Mouse (Mus musculus): Measurements from ENCODE around the gene Gm7544. TPM values are rescaled to one million over a fixed set of nuclear protein-coding genes. Genes with fewer than 3 reads are reported as not detected.
"Not testable (repeated sequence)": the region's sequence is repeated elsewhere in the genome, so short reads cannot be mapped to it uniquely, and the experiment has no call there.

Gm7544 gene
- polyA plus RNA-seq, 1 experiment from 2014 or later: not detected

DNA sequence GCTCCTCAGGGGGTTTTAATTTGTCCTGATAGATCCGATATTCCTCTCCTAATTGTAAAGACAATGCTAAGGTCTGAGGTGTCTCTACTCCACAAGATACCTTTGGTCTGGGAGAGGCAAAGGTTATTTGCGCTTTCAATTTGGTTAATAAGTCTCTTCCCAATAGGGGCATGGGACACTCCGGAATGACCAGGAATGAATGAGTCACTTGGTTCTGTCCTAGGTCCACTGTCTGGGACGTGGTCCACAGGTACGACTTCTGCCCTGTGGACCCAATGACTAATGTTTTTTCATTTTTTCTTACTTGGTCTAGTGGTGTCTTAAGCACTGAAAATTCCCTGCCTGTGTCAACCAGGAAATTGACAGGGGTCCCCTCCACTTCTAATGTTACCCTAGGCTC, 17.1 kb downstream of the Gm7544 start:
- no peak for ATAC-seq
- no peaks in the 10 kb centered on the region for H3K4me1 ChIP-seq (ENCODE audit: control insufficient read depth, insufficient read depth, low read depth, low read length)
- no peaks in the 10 kb centered on the region for H3K27me3 ChIP-seq (replicated peaks; ENCODE audit: control insufficient read depth, insufficient read depth, low read length)
- no peak overlapping the region for H3K4me3 ChIP-seq (ENCODE audit: low read length)
- peaks cover 8% of the 10 kb centered on the region; the same call in 1 of the 2 replicates for H3K9me3 ChIP-seq (ENCODE audit: control insufficient read depth, low read length)
- H3K4me2 ChIP-seq (ENCODE audit: low read length): no peak overlapping the region
- H3K9ac ChIP-seq (ENCODE audit: low read depth, low read length): no peak overlapping the region
- no peak overlapping the region for H3K27ac ChIP-seq (ENCODE audit: low read depth, low read length)
- H3K36me3 ChIP-seq (ENCODE audit: control insufficient read depth, insufficient read depth, low read length): no peaks in the 10 kb centered on the region
- 95% methylated on average over 5 of the region's 5 CpGs for WGBS

DNA sequence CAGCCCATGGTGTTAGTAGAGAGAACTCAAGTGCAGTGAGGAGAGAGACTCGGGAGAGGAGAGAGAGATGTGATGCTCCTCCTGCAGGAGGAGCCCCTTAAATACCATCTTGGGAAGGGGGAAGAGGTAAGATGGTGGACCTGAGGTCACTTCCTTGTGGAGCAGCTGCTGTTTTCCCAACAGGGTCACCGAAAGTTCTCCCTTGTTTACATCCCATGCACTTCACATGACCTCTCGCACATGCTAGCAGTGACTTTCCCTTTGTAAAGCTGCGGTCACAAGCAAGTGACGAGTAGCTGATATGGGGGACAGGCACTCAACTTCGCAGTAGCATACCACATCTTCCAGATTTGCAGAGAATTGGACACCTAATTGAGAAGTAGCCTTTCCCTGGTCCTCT, 24.5 kb downstream of the Gm7544 start, which contains the start of gene Gm6217:
Gene Gm6217 (minus strand): TSS at position 74 of the 400 bp plus-strand sequence.
- not testable (repeated sequence) for H3K27ac ChIP-seq (ENCODE audit: low read depth, low read length); H3K9me3 ChIP-seq (ENCODE audit: control insufficient read depth, low read length); H3K4me3 ChIP-seq (ENCODE audit: low read length); ATAC-seq; H3K36me3 ChIP-seq (ENCODE audit: control insufficient read depth, insufficient read depth, low read length); H3K4me2 ChIP-seq (ENCODE audit: low read length); H3K9ac ChIP-seq (ENCODE audit: low read depth, low read length); H3K4me1 ChIP-seq (ENCODE audit: control insufficient read depth, insufficient read depth, low read depth, low read length); H3K27me3 ChIP-seq (replicated peaks; ENCODE audit: control insufficient read depth, insufficient read depth, low read length)
- WGBS: no CpG with 5 or more reads among the region's 6 CpGs

DNA sequence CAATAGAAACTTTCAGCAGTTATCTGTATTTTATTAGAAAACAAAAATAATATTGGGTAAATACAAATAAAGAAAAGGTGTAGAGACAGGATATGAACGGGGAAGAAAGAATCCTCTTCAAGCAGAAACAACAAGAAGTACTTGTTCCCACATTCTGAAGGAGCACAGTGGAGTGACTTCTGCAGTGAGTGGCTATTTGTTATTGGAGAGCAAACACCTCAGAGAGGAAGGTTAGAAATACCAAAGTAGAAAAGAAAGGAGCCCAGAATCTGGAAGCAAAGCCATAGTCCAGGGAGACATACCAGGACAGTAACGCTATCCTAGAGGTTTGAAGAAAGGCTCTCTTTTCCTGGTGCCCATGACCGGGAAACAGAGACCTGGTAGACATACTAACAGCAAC, 25.3 kb downstream of the Gm7544 start:
- not testable (repeated sequence) for H3K27ac ChIP-seq (ENCODE audit: low read depth, low read length); H3K9me3 ChIP-seq (ENCODE audit: control insufficient read depth, low read length); H3K36me3 ChIP-seq (ENCODE audit: control insufficient read depth, insufficient read depth, low read length); H3K9ac ChIP-seq (ENCODE audit: low read depth, low read length); H3K27me3 ChIP-seq (replicated peaks; ENCODE audit: control insufficient read depth, insufficient read depth, low read length); H3K4me2 ChIP-seq (ENCODE audit: low read length); H3K4me1 ChIP-seq (ENCODE audit: control insufficient read depth, insufficient read depth, low read depth, low read length); H3K4me3 ChIP-seq (ENCODE audit: low read length); ATAC-seq
- WGBS: 85% methylated on average over 1 of the region's 3 CpGs

DNA sequence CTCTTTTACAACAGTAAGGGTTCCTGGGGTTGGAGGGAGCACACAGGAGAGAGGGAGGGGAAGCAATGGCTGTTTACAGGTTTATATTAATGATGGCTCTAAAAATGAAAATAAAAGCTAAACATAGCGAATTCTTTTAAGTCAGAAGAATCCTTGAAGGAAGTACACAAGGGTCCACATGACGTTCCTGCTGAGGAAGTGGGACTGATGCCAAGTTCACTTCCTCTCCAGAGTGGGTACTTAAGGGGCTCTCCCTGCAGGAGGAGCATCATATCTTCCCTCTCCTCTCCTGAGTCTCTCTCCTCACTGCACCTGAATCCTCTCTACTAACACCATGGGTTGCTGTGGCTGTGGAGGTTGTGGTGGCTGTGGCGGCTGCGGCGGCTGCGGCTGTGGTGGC, 31.2 kb downstream of the Gm7544 start, which contains the start of gene A030014E15Rik:
Gene A030014E15Rik (plus strand): TSS at position 268 of the 400 bp plus-strand sequence.
- Histone ChIP-seq H3K4me2 (ENCODE audit: low read length) (no peak within 1 kb of the TSS), H3K4me3 (ENCODE audit: low read length) (no peak within 1 kb of the TSS), H3K9ac (ENCODE audit: low read depth, low read length) (no peak within 1 kb of the TSS), H3K9me3 (ENCODE audit: control insufficient read depth, low read length) (no peaks in the 10 kb centered on the region), H3K4me1 (ENCODE audit: control insufficient read depth, insufficient read depth, low read depth, low read length) (no peaks in the 10 kb centered on the region), H3K27ac (ENCODE audit: low read depth, low read length) (no peak within 1 kb of the TSS), H3K27me3 (replicated peaks; ENCODE audit: control insufficient read depth, insufficient read depth, low read length) (no peaks in the 10 kb centered on the region), H3K36me3 (ENCODE audit: control insufficient read depth, insufficient read depth, low read length) (no peaks in the 10 kb centered on the region)
- ATAC-seq: no peak
- 90% methylated on average over 6 of the region's 6 CpGs for WGBS

DNA sequence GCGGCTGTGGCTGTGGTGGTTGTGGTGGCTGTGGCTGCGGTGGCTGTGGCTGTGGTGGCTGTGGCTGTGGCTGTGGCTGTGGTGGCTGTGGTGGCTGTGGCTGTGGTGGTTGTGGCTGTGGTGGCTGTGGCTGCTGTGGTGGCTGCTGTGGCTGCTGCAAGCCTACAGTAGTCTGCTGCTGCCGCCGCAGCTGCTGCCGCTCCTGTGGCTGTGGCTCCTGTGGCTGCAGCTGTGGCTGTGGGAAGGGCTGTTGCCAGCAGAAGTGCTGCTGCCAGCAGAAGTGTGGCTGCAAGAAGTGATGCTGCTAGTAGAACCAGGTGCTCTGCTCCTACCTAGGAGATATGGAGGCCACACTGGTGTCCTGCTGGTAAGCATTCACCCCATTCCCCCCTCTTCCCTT, 42.4 kb downstream of the Gm7544 start:
- H3K27me3 ChIP-seq (replicated peaks; ENCODE audit: control insufficient read depth, insufficient read depth, low read length); H3K4me3 ChIP-seq (ENCODE audit: low read length); H3K36me3 ChIP-seq (ENCODE audit: control insufficient read depth, insufficient read depth, low read length); H3K4me1 ChIP-seq (ENCODE audit: control insufficient read depth, insufficient read depth, low read depth, low read length); H3K27ac ChIP-seq (ENCODE audit: low read depth, low read length); ATAC-seq; H3K9me3 ChIP-seq (ENCODE audit: control insufficient read depth, low read length); H3K4me2 ChIP-seq (ENCODE audit: low read length); H3K9ac ChIP-seq (ENCODE audit: low read depth, low read length): not testable (repeated sequence)
- 94% methylated on average over 5 of the region's 5 CpGs for WGBS

DNA sequence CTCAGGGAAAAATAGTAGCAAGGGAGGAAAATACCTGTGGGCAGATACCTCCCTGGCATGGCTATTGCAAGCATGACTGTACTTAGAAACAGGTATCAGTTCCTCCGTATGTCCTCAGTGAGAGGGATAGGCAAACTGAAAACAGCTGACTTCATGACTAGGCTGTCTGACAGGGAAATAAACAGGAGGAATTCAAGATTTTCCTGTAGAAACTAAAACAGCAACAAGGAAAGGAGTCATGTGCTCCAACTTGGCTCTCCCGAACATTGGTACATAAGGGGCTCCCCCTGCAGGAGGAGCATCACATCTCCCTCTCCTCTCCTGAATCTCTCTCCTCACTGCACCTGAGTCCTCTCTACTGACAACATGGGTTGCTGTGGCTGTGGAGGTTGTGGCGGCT, 42.8 kb downstream of the Gm7544 start, which contains the start of gene A030005L19Rik:
Gene A030005L19Rik (plus strand): TSS at position 301 of the 400 bp plus-strand sequence.
- Histone ChIP-seq H3K27ac (ENCODE audit: low read depth, low read length) (no peak within 1 kb of the TSS), H3K36me3 (ENCODE audit: control insufficient read depth, insufficient read depth, low read length) (no peaks in the 10 kb centered on the region), H3K9me3 (ENCODE audit: control insufficient read depth, low read length) (no peaks in the 10 kb centered on the region), H3K4me3 (ENCODE audit: low read length) (no peak within 1 kb of the TSS), H3K4me1 (ENCODE audit: control insufficient read depth, insufficient read depth, low read depth, low read length) (no peaks in the 10 kb centered on the region), H3K9ac (ENCODE audit: low read depth, low read length) (no peak within 1 kb of the TSS), H3K27me3 (replicated peaks; ENCODE audit: control insufficient read depth, insufficient read depth, low read length) (no peaks in the 10 kb centered on the region), H3K4me2 (ENCODE audit: low read length) (no peak within 1 kb of the TSS)
- ATAC-seq: no peak
- WGBS: 89% methylated on average over 3 of the region's 3 CpGs

DNA sequence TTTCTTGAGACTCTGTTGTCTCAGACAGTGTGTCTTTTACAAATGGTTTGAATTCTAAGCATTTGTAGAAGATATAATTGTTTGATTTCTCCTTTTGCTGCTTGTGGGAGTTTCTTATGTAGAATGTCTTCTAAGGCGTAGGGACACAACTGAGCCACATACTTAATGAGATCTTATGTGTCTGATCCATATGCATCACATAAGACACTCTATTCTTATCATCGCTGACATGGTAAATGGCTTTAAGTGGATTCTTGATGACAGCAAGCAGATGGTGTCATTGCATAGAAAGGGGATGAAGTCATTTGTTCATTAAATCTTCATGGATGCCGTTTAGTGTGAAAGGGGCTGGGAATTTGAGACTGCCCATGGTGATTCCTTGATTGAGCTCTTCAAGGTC, 49.9 kb downstream of the Gm7544 start:
- WGBS: 62% methylated on average over 3 of the region's 3 CpGs
- Histone ChIP-seq H3K27me3 (replicated peaks; ENCODE audit: control insufficient read depth, insufficient read depth, low read length) (no peaks in the 10 kb centered on the region), H3K9ac (ENCODE audit: low read depth, low read length) (no peak overlapping the region), H3K4me3 (ENCODE audit: low read length) (no peak overlapping the region), H3K4me1 (ENCODE audit: control insufficient read depth, insufficient read depth, low read depth, low read length) (no peaks in the 10 kb centered on the region), H3K9me3 (ENCODE audit: control insufficient read depth, low read length) (no peaks in the 10 kb centered on the region), H3K4me2 (ENCODE audit: low read length) (no peak overlapping the region), H3K27ac (ENCODE audit: low read depth, low read length) (no peak overlapping the region), H3K36me3 (ENCODE audit: control insufficient read depth, insufficient read depth, low read length) (peaks cover 8% of the 10 kb centered on the region)
- no peak for ATAC-seq

Other genes starting within 250 kb of the Gm7544 start
- 389 and 427 TPM in 2 replicates for gene Mff, start 231.1 kb downstream of the Gm7544 start, polyA plus RNA-seq (2015; fragmentation: Nextera tagmentation; extraction: Ambion mirVana)
- gene Tm4sf20, start 187.6 kb downstream of the Gm7544 start, polyA plus RNA-seq (2015; fragmentation: Nextera tagmentation; extraction: Ambion mirVana): not detected in 2 replicates
- gene Gm47791, start 184.8 kb downstream of the Gm7544 start, polyA plus RNA-seq (2015; fragmentation: Nextera tagmentation; extraction: Ambion mirVana): not detected in 2 replicates
- 23.9 and 27.7 TPM in 2 replicates for gene Agfg1, start 116.5 kb downstream of the Gm7544 start, polyA plus RNA-seq (2015; fragmentation: Nextera tagmentation; extraction: Ambion mirVana)
- gene A030005L19Rik, start 42.7 kb downstream of the Gm7544 start, polyA plus RNA-seq (2015; fragmentation: Nextera tagmentation; extraction: Ambion mirVana): 0.20 TPM in 1 of 2 replicates, not detected in the other
- gene A030014E15Rik, start 31.1 kb downstream of the Gm7544 start, polyA plus RNA-seq (2015; fragmentation: Nextera tagmentation; extraction: Ambion mirVana): not detected in 2 replicates
- gene Gm6217, start 24.6 kb downstream of the Gm7544 start, polyA plus RNA-seq (2015; fragmentation: Nextera tagmentation; extraction: Ambion mirVana): not detected in 2 replicates
- not detected in 2 replicates for gene A030003K21Rik, start 12.6 kb downstream of the Gm7544 start, polyA plus RNA-seq (2015; fragmentation: Nextera tagmentation; extraction: Ambion mirVana)
- gene Gm47955, start 4.3 kb upstream of the Gm7544 start, polyA plus RNA-seq (2015; fragmentation: Nextera tagmentation; extraction: Ambion mirVana): not detected in 2 replicates
- gene Gm47959, start 44.5 kb upstream of the Gm7544 start, polyA plus RNA-seq (2015; fragmentation: Nextera tagmentation; extraction: Ambion mirVana): not detected in 2 replicates
- 0.75 and 1.6 TPM in 2 replicates for gene Slc19a3, start 82.4 kb upstream of the Gm7544 start, polyA plus RNA-seq (2015; fragmentation: Nextera tagmentation; extraction: Ambion mirVana)
- not detected in 2 replicates for gene Krtap28-10, start 86.5 kb upstream of the Gm7544 start, polyA plus RNA-seq (2015; fragmentation: Nextera tagmentation; extraction: Ambion mirVana)
- not detected in 2 replicates for gene Gm47969, start 88.9 kb upstream of the Gm7544 start, polyA plus RNA-seq (2015; fragmentation: Nextera tagmentation; extraction: Ambion mirVana)
- gene A030005K14Rik, start 103.4 kb upstream of the Gm7544 start, polyA plus RNA-seq (2015; fragmentation: Nextera tagmentation; extraction: Ambion mirVana): not detected in 2 replicates
- not detected in 2 replicates for gene Krtap28-13, start 104.9 kb upstream of the Gm7544 start, polyA plus RNA-seq (2015; fragmentation: Nextera tagmentation; extraction: Ambion mirVana)
- gene Ccl20, start 160.8 kb upstream of the Gm7544 start, polyA plus RNA-seq (2015; fragmentation: Nextera tagmentation; extraction: Ambion mirVana): not detected in 2 replicates
- gene Daw1, start 203.7 kb upstream of the Gm7544 start, polyA plus RNA-seq (2015; fragmentation: Nextera tagmentation; extraction: Ambion mirVana): 1.7 and 2.3 TPM in 2 replicates

Measured in hindbrain, embryonic 16.5 days (tissue).